Mouse (Mus musculus): ENCODE measurements around the gene Cetn4. TPM values are rescaled to one million over a fixed set of nuclear protein-coding genes. Genes with fewer than 3 reads are reported as not detected.

The Cetn4 gene
- polyA plus RNA-seq, 1 experiment from 2014 or later: 2.3 TPM

DNA sequence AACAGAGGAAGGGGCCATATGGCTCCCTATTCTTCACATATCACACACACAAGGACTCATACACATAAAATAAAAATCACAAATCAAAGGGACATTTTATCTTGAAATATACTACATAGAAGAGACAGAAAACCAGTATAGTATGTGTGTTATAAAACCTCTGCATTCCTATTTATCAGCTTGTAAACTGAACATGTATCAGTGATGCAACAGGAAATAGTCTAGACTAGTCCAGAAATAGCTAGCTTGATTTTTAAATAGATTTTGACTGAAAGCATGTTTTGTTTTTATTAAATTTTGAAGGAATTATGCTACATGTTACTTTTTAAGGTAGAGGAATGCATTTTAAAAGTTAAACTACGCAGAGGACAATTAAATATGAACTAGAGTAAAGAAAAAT lies 17.5 kb upstream of the Cetn4 start:
- Histone ChIP-seq H3K36me3 (no peaks in the 10 kb centered on the region), H3K4me1 (replicated peaks) (no peaks in the 10 kb centered on the region), H3K27ac (no peak overlapping the region), H3K27me3 (replicated peaks) (no peaks in the 10 kb centered on the region), H3K4me2 (replicated peaks) (no peak overlapping the region), H3K9ac (no peak overlapping the region), H3K4me3 (replicated peaks) (no peak overlapping the region), H3K9me3 (no peaks in the 10 kb centered on the region)
- 74% methylated on average over 1 of the region's 1 CpGs for WGBS
- ATAC-seq: no peak

DNA sequence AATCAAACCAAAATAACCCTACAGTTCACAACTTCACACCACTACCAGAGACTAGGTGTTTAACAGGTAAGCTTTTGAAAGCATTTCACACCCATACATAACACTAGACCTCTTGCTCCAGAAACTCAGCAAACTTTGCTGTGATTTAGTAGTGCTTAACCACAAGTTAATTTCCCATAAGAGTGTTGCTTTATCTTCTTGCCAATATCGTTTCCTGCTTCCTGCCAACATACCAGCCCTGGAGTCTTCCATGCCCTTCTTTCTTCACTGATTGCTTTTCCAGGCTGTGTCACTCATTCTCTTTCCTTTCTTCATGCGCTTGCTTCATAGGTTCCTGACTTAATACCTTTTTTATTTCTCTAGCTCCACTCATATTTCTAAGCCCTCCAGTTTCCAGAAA lies 16.0 kb upstream of the Cetn4 start:
- ATAC-seq: no peak
- Histone ChIP-seq H3K4me2 (replicated peaks) (no peak overlapping the region), H3K9me3 (no peaks in the 10 kb centered on the region), H3K27ac (no peak overlapping the region), H3K9ac (no peak overlapping the region), H3K27me3 (replicated peaks) (no peaks in the 10 kb centered on the region), H3K36me3 (no peaks in the 10 kb centered on the region), H3K4me1 (replicated peaks) (no peaks in the 10 kb centered on the region), H3K4me3 (replicated peaks) (no peak overlapping the region)
- WGBS: 76% methylated on average over 2 of the region's 2 CpGs

DNA sequence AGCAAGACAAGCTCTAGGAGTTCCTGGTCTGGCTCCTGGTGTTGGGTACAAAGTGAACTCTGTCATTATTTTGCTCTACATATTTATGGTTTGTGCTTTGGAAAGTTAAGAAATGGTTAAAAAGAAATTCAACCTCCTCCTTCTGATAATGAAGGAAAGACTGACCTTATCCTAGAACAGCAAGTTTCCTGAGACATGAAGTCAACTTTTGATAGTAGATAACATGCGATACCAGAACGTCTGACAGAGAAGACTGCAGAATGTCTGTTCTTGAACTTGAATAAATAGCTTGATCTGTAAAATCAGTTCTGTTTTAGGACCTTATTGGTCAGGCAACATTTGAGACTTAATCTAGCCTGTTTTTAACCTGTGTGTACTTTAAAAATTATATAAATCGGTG lies 14.1 kb upstream of the Cetn4 start:
- Histone ChIP-seq H3K4me3 (replicated peaks) (no peak overlapping the region), H3K27me3 (replicated peaks) (no peaks in the 10 kb centered on the region), H3K4me1 (replicated peaks) (no peaks in the 10 kb centered on the region), H3K9me3 (no peaks in the 10 kb centered on the region), H3K4me2 (replicated peaks) (no peak overlapping the region), H3K9ac (no peak overlapping the region), H3K27ac (no peak overlapping the region), H3K36me3 (no peaks in the 10 kb centered on the region)
- 79% methylated on average over 3 of the region's 3 CpGs for WGBS
- ATAC-seq: no peak

DNA sequence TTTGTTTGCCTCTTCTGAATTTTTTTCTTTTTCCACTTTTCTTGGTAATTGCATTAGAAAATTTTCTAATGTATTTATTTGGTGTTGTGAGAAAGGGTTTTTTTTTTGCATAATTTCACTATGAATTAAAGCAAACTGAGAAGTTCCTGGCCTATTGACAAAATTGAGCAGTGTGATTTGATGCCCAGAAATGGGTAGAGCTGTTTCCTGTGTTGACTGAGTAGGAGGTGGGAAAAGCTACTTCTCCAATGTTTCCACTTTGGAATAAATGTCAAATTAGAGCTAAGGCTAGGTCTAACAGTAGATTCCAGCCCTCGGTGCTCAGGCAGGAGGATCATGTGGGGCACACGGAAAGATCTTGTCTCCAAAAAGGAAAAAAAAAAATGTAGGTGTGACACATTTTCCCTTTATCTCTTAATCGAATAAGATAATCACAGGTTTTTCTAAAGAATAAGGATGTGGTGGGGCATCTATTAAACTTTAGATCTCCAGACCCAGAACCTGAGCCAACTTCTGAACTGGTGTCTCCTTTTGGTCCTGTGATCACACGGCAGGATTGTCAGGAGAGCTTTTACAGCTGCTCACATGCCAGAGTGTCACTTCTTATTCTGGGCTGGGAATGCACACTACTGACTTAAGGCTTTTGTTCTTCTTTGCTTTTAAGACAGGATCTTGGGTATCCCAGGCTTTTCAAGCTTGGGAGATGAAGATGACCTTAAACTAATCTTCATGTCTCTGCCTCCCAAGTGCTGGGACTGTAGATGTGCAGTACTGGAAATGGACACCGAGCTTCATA lies 13.0 kb upstream of the Cetn4 start:
- no peak for ATAC-seq
- no peaks in the 10 kb centered on the region for H3K36me3 ChIP-seq
- no peak overlapping the region for H3K9ac ChIP-seq
- no peaks in the 10 kb centered on the region for H3K27me3 ChIP-seq (replicated peaks)
- H3K9me3 ChIP-seq: no peaks in the 10 kb centered on the region
- no peak overlapping the region for H3K4me2 ChIP-seq (replicated peaks)
- H3K4me3 ChIP-seq (replicated peaks): no peak overlapping the region
- H3K27ac ChIP-seq: no peak overlapping the region
- 83% methylated on average over 5 of the region's 5 CpGs for WGBS
- no peaks in the 10 kb centered on the region for H3K4me1 ChIP-seq (replicated peaks)

DNA sequence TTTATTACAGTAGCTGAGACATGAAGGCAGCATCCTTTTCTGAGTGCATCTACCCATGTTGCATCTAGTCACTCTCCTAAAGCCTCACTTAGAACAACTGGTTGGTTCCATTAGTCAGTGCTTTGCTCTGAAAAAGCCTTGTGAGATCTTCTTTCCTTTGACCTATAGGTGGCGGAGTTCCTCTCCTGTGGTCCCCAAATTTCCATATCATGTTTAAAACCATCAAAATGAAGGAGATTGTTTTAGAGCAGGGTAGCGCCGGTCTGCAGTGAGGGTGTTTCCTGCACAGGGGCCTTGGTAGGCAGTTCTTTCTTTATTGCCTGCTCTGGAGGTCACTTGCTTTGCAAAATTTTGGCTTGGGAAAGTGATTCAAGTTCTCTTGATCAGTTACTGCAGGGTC lies 11.8 kb upstream of the Cetn4 start:
- WGBS: 44% methylated on average over 3 of the region's 3 CpGs
- Histone ChIP-seq H3K4me3 (replicated peaks) (no peak overlapping the region), H3K9me3 (no peaks in the 10 kb centered on the region)

DNA sequence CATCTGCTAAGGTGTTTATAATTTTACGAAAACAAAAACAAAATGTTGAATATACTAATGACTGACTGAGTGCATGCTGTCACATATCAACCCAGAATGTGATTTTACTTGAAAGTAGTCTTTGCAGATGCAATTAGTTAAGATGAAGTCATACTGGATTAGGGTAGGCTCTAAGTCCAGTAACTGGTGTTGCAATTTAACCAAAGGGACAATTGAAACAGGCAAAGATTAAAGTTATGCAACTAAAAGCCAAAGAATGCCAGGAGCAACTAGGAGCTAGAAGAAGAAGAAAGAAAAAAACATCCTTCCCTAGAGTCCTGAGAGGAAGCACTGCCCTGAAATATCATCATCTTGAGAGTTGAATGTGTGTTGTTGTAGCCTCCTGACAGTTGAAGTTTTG lies 3.7 kb upstream of the Cetn4 start:
- no peak for ATAC-seq
- 96% methylated on average over 1 of the region's 1 CpGs for WGBS

More for the DNA sequence above, 11.8 kb upstream of the Cetn4 start:
- no peak overlapping the region for H3K27ac ChIP-seq
- no peaks in the 10 kb centered on the region for H3K27me3 ChIP-seq (replicated peaks)
- no peak overlapping the region for H3K4me2 ChIP-seq (replicated peaks)
- H3K36me3 ChIP-seq: no peaks in the 10 kb centered on the region
- no peak for ATAC-seq
- H3K9ac ChIP-seq: no peak overlapping the region
- no peaks in the 10 kb centered on the region for H3K4me1 ChIP-seq (replicated peaks)

DNA sequence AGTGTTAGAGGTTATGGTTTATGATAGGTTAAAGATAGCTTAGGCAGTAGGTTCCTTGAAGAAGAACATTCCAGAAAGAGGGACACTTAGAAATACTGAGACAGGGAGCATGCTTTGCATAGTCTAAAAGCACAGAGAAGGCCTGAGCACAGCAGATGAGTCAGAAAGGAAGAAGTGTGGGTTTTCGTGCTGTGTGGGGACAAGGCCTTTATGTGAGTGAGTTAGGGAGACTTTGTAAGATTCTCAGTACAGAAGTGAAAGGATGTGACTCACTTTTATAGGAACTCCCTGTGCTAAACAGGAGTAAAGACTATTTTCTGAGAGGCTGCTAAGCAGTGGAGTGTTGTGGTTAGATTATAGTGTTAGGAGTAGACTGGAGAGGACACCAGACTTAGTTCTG lies 863 bp upstream of the Cetn4 start:
- Histone ChIP-seq H3K4me1 (replicated peaks) (no peaks in the 10 kb centered on the region), H3K36me3 (no peaks in the 10 kb centered on the region), H3K4me3 (replicated peaks) (peak overlapping the region; percentile 85), H3K9ac (no peak overlapping the region), H3K27ac (no peak overlapping the region), H3K9me3 (no peaks in the 10 kb centered on the region), H3K4me2 (replicated peaks) (peak overlapping the region; percentile 75), H3K27me3 (replicated peaks) (no peaks in the 10 kb centered on the region)
- no peak for ATAC-seq
- WGBS: 28% methylated on average over 1 of the region's 1 CpGs

More for the DNA sequence above, 3.7 kb upstream of the Cetn4 start:
- H3K4me1 ChIP-seq (replicated peaks): no peaks in the 10 kb centered on the region
- no peak overlapping the region for H3K4me2 ChIP-seq (replicated peaks)
- no peaks in the 10 kb centered on the region for H3K27me3 ChIP-seq (replicated peaks)
- H3K9ac ChIP-seq: no peak overlapping the region
- H3K9me3 ChIP-seq: no peaks in the 10 kb centered on the region
- no peaks in the 10 kb centered on the region for H3K36me3 ChIP-seq
- H3K27ac ChIP-seq: no peak overlapping the region
- H3K4me3 ChIP-seq (replicated peaks): no peak overlapping the region

DNA sequence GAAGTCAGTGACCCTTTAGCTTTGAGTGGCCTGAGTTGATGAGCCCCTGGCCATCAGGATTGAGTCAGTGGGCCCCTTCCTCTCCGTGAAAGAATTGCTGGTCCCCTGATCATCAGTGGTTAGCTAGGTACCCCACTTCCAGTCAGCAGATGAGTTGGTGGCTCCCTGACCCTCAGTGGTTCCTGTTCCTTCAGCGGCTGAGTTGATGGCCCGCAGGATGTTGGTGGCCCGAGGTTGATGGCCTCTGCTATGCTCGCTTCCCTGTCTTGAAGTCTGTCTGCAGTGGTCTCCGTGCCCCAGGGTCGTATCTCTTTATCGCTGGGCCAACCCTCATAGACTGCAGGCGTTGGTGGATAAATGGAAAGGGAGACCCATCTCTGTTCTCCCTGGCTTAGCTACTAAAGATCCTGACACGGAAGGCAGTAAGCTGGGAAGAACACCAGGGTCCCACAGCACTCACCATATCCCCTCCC lies 575 bp downstream of the Cetn4 start:
- no peaks in the 10 kb centered on the region for H3K27me3 ChIP-seq (replicated peaks)
- H3K9ac ChIP-seq: peak overlapping the region; percentile 89
- peak overlapping the region; percentile 85 for H3K4me3 ChIP-seq (replicated peaks)
- no peaks in the 10 kb centered on the region for H3K9me3 ChIP-seq
- ATAC-seq: no peak; the same call in 1 of the 2 replicates
- H3K27ac ChIP-seq: no peak overlapping the region
- H3K4me1 ChIP-seq (replicated peaks): no peaks in the 10 kb centered on the region
- peak overlapping the region; percentile 75 for H3K4me2 ChIP-seq (replicated peaks)
- 2% methylated on average over 10 of the region's 10 CpGs for WGBS
- no peaks in the 10 kb centered on the region for H3K36me3 ChIP-seq

DNA sequence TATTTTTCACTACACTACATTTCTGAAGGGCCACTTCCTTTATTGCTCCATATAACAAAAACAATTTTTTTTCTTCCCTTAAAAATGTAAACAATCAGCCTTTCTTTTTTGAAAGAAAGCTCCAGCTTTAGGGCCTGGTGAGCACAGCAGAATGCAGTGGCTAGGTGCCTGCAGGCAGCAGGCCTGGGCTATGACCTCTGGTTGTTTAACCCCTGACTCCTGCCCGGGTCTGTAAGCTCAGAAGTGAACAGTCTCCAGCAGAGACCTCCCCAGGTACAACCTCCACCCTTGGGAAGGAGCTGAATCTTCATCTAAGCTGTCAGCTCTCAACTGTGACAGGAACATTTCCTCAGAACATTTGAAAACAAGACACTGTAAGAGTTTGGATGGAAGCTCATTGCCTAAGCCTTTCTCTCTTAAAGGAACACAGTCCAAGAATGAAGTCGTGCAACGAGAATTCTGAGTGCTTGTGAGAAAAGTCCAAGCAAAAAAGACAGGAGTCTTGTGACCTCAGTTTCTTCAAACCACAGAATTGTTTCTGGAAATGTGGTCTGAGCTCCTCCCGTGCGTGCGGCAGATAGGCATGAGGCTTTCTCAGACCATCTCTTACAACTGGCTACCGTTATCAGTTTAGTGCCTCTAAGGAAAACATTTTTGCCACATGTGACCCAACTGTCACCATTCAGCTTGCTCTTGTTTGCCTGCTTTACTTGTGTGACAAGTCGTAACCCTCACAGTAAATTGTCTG lies 8.9 kb downstream of the Cetn4 start:
- no peaks in the 10 kb centered on the region for H3K27me3 ChIP-seq (replicated peaks)
- ATAC-seq: no peak
- H3K4me3 ChIP-seq (replicated peaks): no peak overlapping the region
- WGBS: 58% methylated on average over 8 of the region's 8 CpGs
- H3K36me3 ChIP-seq: no peaks in the 10 kb centered on the region
- no peaks in the 10 kb centered on the region for H3K9me3 ChIP-seq
- H3K27ac ChIP-seq: no peak overlapping the region
- H3K9ac ChIP-seq: no peak overlapping the region
- no peak overlapping the region for H3K4me2 ChIP-seq (replicated peaks)
- H3K4me1 ChIP-seq (replicated peaks): no peaks in the 10 kb centered on the region; the same call in 1 of the 2 replicates

DNA sequence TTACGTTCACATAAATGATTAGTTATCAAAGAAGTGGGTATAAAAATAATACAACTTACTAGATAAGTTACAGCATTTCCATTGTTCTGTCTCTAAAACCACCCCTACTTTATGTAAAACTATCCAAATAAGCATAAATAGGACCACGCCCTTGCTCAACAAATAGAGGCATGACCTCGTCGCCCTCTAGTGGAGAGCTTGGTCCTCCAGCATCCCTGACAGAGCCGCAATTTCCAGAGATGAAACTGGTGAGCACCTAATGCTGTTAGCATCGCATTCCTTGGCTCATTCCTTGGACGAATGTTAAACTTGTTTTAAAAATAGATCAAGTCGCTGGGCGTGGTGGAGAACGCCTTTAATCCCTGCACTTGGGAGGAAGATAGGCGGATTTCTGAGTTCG lies 9.8 kb downstream of the Cetn4 start:
- no peaks in the 10 kb centered on the region for H3K27me3 ChIP-seq (replicated peaks)
- H3K4me1 ChIP-seq (replicated peaks): no peaks in the 10 kb centered on the region; the same call in 1 of the 2 replicates
- H3K9me3 ChIP-seq: no peaks in the 10 kb centered on the region
- H3K4me3 ChIP-seq (replicated peaks): no peak overlapping the region
- no peak for ATAC-seq
- H3K9ac ChIP-seq: no peak overlapping the region
- no peak overlapping the region for H3K27ac ChIP-seq
- WGBS: 37% methylated on average over 12 of the region's 12 CpGs
- H3K4me2 ChIP-seq (replicated peaks): no peak overlapping the region
- no peaks in the 10 kb centered on the region for H3K36me3 ChIP-seq

DNA sequence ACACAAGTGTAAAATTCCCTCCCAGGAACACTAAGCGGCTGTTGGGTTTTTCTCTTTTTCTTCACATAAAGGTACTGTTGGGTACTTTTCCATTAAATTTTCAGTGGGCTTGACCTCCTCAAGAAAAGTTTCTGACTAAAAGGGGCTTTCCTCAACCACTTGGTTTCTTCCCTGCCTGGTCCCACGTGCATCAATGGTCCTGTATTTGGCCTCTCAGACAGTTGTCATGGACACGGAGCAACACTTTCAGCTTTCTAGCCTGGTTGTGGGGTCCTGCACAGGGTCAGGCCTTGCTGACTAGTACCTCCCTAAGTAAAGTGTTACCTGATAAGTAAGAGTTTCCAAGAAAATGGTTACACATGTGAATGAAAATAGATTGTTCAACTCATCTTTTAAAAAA lies 13.0 kb downstream of the Cetn4 start:
- Histone ChIP-seq H3K9me3 (no peaks in the 10 kb centered on the region), H3K27ac (no peak overlapping the region), H3K4me2 (replicated peaks) (no peak overlapping the region), H3K36me3 (no peaks in the 10 kb centered on the region), H3K27me3 (replicated peaks) (no peaks in the 10 kb centered on the region), H3K9ac (no peak overlapping the region), H3K4me3 (replicated peaks) (no peak overlapping the region), H3K4me1 (replicated peaks) (no peaks in the 10 kb centered on the region; the same call in 1 of the 2 replicates)
- 76% methylated on average over 3 of the region's 3 CpGs for WGBS
- no peak for ATAC-seq

DNA sequence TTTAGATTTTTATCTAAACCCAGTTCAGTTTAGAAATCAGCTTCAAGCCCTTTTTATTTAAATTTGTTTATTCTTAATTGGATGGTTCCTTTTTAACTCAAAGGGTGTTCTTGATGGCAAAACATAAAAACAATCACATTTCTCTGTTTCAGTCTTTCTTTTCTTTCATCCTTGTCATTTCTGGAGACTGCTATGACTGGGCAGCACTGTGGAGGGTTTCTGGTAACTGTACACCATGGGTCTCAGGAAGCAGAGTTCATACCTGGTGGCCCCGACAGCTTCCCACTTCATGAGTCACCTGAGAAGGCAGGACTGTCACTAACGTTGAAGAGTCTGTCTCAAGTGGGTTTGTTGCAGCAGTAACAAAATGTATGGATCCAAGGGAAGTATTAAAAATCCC lies 19.9 kb downstream of the Cetn4 start:
- Histone ChIP-seq H3K27me3 (replicated peaks) (no peaks in the 10 kb centered on the region), H3K9me3 (no peaks in the 10 kb centered on the region), H3K9ac (no peak overlapping the region), H3K4me2 (replicated peaks) (no peak overlapping the region), H3K4me3 (replicated peaks) (no peak overlapping the region), H3K36me3 (no peaks in the 10 kb centered on the region), H3K27ac (no peak overlapping the region), H3K4me1 (replicated peaks) (no peaks in the 10 kb centered on the region)
- ATAC-seq: no peak
- WGBS: 57% methylated on average over 2 of the region's 2 CpGs

Measured in intestine, embryonic 15.5 days (tissue).